Mouse (Mus musculus) small intestine, adult 2 months (tissue): Measurements from ENCODE around the gene Pou2f3.

Experiments
- CTCF ChIP-seq: fragments of 200-500 bp; IDR thresholded peaks from 2 replicates; pipeline ENCODE4 v1.5.1; 2012; ENCODE audit warnings: low read depth, mild to moderate bottlenecking, control low read depth, inconsistent platforms, low read length, moderate library complexity, mixed read lengths; ENCODE audit not compliant: insufficient replicate concordance, insufficient read length; ENCODE audit errors: extremely low read depth
- POLR2A ChIP-seq: fragments of 200-500 bp; IDR thresholded peaks from 2 replicates; pipeline ENCODE4 v1.6.1; 2012; ENCODE audit warnings: low read depth, mild to moderate bottlenecking, control low read depth, inconsistent platforms, low read length, moderate library complexity

DNA sequence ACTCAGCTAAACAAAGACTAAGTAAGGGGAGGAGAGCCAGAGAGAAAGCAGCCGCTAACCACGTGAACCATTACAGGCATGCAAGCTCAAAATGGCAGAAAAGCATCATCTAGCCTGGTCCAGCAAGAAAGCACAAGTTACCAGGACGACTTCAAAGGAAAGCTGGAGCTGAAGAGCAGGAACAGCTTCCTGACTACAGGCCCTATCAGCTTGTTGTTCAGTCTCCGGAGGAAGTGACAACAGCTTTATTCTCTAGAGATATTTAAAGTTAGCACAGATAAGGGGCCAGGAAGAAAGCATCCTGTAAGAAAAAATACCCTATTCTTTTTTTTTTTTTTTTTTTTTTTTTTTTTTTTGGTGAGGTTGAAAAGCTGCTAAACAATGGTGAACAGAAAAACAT, 111.2 kb downstream of the Pou2f3 start:
- TF ChIP-seq CTCF (no peak), POLR2A (no peak)
